Mouse (Mus musculus) ES-Bruce4 (cell line): ENCODE results near the gene Dennd4a.

Experiments
- CTCF ChIP-seq: IDR thresholded peaks from one replicate; pipeline ENCODE4 v1.8.1; 2011; ENCODE audit warnings: low read depth, low read length
- EP300 ChIP-seq: IDR thresholded peaks from 2 replicates; pipeline ENCODE4 v1.6.1; 2011; ENCODE audit warnings: low read depth, low read length; ENCODE audit not compliant: insufficient read depth
- POLR2A ChIP-seq: IDR thresholded peaks from one replicate; pipeline ENCODE4 v1.8.1; 2011; ENCODE audit warnings: low read length; ENCODE audit not compliant: insufficient read depth

- TF ChIP-seq CTCF: no peak
- no peak for TF ChIP-seq EP300
- TF ChIP-seq POLR2A: no peak
Observed at GRCm38 (mm10) chr9:64862687-64863086, 51.5 kb downstream of the Dennd4a start.
